Mouse (Mus musculus) MEL (cell line): ENCODE measurements around the gene Tekt5. TPM values are rescaled to one million over a fixed set of nuclear protein-coding genes. Genes with fewer than 3 reads are reported as not detected.

ENCODE experiments used
- DNase-seq: peaks from one replicate; pipeline ENCODE4 v3.0.0; 2011; ENCODE audit warnings: low read depth, low spot score
- H3K27ac ChIP-seq: 2 replicates; pipeline ENCODE4 v1.5.1; 2012; ENCODE audit warnings: low read depth, mild to moderate bottlenecking, control low read depth, low read length, moderate library complexity; ENCODE audit not compliant: control insufficient read depth
- H3K27me3 ChIP-seq, 2 experiments: fragments of 150-350 bp in 1 of 2; sonication (generic) in 1 of 2; 2 replicates each; pipeline ENCODE4 v1.6.1; 2012; ENCODE audit warnings: low read length in 2 of 2, mild to moderate bottlenecking in 2 of 2, improper control_type of control experiment in 1 of 2, moderate library complexity in 1 of 2; ENCODE audit not compliant: insufficient read depth in 2 of 2, control insufficient read depth in 1 of 2
- H3K36me3 ChIP-seq, 2 experiments: 2 replicates each; pipeline ENCODE4 v1.6.1; 2012 to 2014; ENCODE audit warnings: low read length in 2 of 2, improper control_type of control experiment in 1 of 2, inconsistent platforms in 1 of 2, mild to moderate bottlenecking in 1 of 2; ENCODE audit not compliant: insufficient read depth in 2 of 2, control insufficient read depth in 1 of 2
- H3K4me1 ChIP-seq, 2 experiments: fragments of 150-350 bp in 1 of 2; sonication (generic) in 1 of 2; 2 replicates each; pipeline ENCODE4 v1.6.1; 2012; ENCODE audit warnings: low read length in 2 of 2, improper control_type of control experiment in 1 of 2, mild to moderate bottlenecking in 1 of 2; ENCODE audit not compliant: insufficient read depth in 2 of 2, control insufficient read depth in 1 of 2
- H3K4me3 ChIP-seq, 2 experiments: fragments of 150-350 bp in 1 of 2; sonication (generic) in 1 of 2; 2 replicates each; pipeline ENCODE4 v1.5.1; 2012; ENCODE audit warnings: low read depth in 2 of 2, low read length in 2 of 2, mild to moderate bottlenecking in 2 of 2, moderate library complexity in 2 of 2, control low read depth in 1 of 2, improper control_type of control experiment in 1 of 2; ENCODE audit not compliant: control insufficient read depth in 1 of 2, insufficient read depth in 1 of 2
- H3K79me2 ChIP-seq: 2 replicates; pipeline ENCODE4 v1.6.1; 2012; ENCODE audit warnings: mild to moderate bottlenecking, low read length, moderate library complexity; ENCODE audit not compliant: control insufficient read depth, poor library complexity, insufficient read depth
- H3K9ac ChIP-seq: 2 replicates; pipeline ENCODE4 v1.6.1; 2012; ENCODE audit warnings: low read depth, mild to moderate bottlenecking, control low read depth, low read length, moderate library complexity; ENCODE audit not compliant: control insufficient read depth, poor library complexity, severe bottlenecking
- H3K9me3 ChIP-seq: fragments of 150-350 bp; sonication (generic); replicated peaks from 2 replicates; pipeline ENCODE4 v1.6.1; 2012; ENCODE audit warnings: mild to moderate bottlenecking, low read length, improper control_type of control experiment, moderate library complexity; ENCODE audit not compliant: insufficient read depth
- BHLHE40 ChIP-seq: IDR thresholded peaks from 2 replicates; pipeline ENCODE4 v1.6.1; 2012; ENCODE audit warnings: low read depth, mild to moderate bottlenecking, inconsistent platforms, low read length, improper control_type of control experiment, borderline replicate concordance
- CHD1 ChIP-seq: IDR thresholded peaks from 2 replicates; pipeline ENCODE4 v1.6.1; 2012; ENCODE audit warnings: low read depth, mild to moderate bottlenecking, inconsistent platforms, low read length, improper control_type of control experiment
- CHD2 ChIP-seq: IDR thresholded peaks from 2 replicates; pipeline ENCODE4 v1.6.1; 2011; ENCODE audit warnings: low read length, improper control_type of control experiment
- E2F4 ChIP-seq: IDR thresholded peaks from 2 replicates; pipeline ENCODE4 v1.6.1; 2011; ENCODE audit warnings: low read depth, low read length, improper control_type of control experiment, borderline replicate concordance
- ELF1 ChIP-seq: IDR thresholded peaks from 2 replicates; pipeline ENCODE4 v1.6.1; 2014; ENCODE audit warnings: low read depth, mild to moderate bottlenecking, inconsistent platforms, low read length, improper control_type of control experiment, moderate library complexity
- ETS1 ChIP-seq: IDR thresholded peaks from 2 replicates; pipeline ENCODE4 v1.6.1; 2012; ENCODE audit warnings: low read depth, mild to moderate bottlenecking, inconsistent platforms, low read length, improper control_type of control experiment, moderate library complexity
- GABPA ChIP-seq: IDR thresholded peaks from 2 replicates; pipeline ENCODE4 v1.6.1; 2012; ENCODE audit warnings: low read depth, mild to moderate bottlenecking, inconsistent platforms, low read length, improper control_type of control experiment, moderate library complexity
- JUND ChIP-seq: IDR thresholded peaks from 2 replicates; pipeline ENCODE4 v1.6.1; 2011; ENCODE audit warnings: low read depth, mild to moderate bottlenecking, improper control_type of control experiment, low read length
- MAX ChIP-seq: IDR thresholded peaks from 2 replicates; pipeline ENCODE4 v1.6.1; 2011; ENCODE audit warnings: low read length, improper control_type of control experiment
- MEF2A ChIP-seq: IDR thresholded peaks from 2 replicates; pipeline ENCODE4 v1.6.1; 2014; ENCODE audit warnings: low read depth, mild to moderate bottlenecking, inconsistent platforms, low read length, improper control_type of control experiment; ENCODE audit not compliant: poor library complexity, insufficient replicate concordance, severe bottlenecking; ENCODE audit errors: extremely low read depth
- MXI1 ChIP-seq: IDR thresholded peaks from 2 replicates; pipeline ENCODE4 v1.6.1; 2011; ENCODE audit warnings: mild to moderate bottlenecking, low read depth, low read length, improper control_type of control experiment
- MYB ChIP-seq: IDR thresholded peaks from 2 replicates; pipeline ENCODE4 v1.6.1; 2011; ENCODE audit warnings: mild to moderate bottlenecking, low read depth, low read length, improper control_type of control experiment
- NELFE ChIP-seq: IDR thresholded peaks from 2 replicates; pipeline ENCODE4 v1.6.1; 2011; ENCODE audit warnings: low read depth, low read length, improper control_type of control experiment
- POLR2A ChIP-seq, 2 experiments: IDR thresholded peaks; 2 replicates each; pipeline ENCODE4 v1.6.1; 2011 to 2012; ENCODE audit warnings: low read length in 2 of 2, mild to moderate bottlenecking in 2 of 2, control low read depth in 1 of 2, improper control_type of control experiment in 1 of 2, low read depth in 1 of 2, moderate library complexity in 1 of 2; ENCODE audit not compliant: control insufficient read depth in 1 of 2, insufficient read depth in 1 of 2, poor library complexity in 1 of 2
- POLR2AphosphoS2 ChIP-seq: IDR thresholded peaks from 2 replicates; pipeline ENCODE4 v1.6.1; 2011; ENCODE audit warnings: low read length, improper control_type of control experiment
- POLR2AphosphoS5 ChIP-seq: IDR thresholded peaks from 2 replicates; pipeline ENCODE4 v1.6.1; 2012; ENCODE audit warnings: low read depth, borderline replicate concordance, mild to moderate bottlenecking, inconsistent platforms, low read length, moderate library complexity, mixed read lengths
- RAD21 ChIP-seq: IDR thresholded peaks from 2 replicates; pipeline ENCODE4 v1.6.1; 2011; ENCODE audit warnings: mild to moderate bottlenecking, low read depth, low read length, improper control_type of control experiment
- TAL1 ChIP-seq: IDR thresholded peaks from 2 replicates; pipeline ENCODE4 v1.6.1; 2012; ENCODE audit warnings: mild to moderate bottlenecking, inconsistent platforms, low read length, moderate library complexity, mixed read lengths
- TBP ChIP-seq: IDR thresholded peaks from 2 replicates; pipeline ENCODE4 v1.8.0; 2011; ENCODE audit warnings: low read depth, low read length, improper control_type of control experiment
- ZKSCAN1 ChIP-seq: IDR thresholded peaks from 2 replicates; pipeline ENCODE4 v1.6.1; 2012; ENCODE audit warnings: low read depth, mild to moderate bottlenecking, inconsistent platforms, low read length, improper control_type of control experiment, moderate library complexity
- ZNF384 ChIP-seq: IDR thresholded peaks from 2 replicates; pipeline ENCODE4 v1.6.1; 2012; ENCODE audit warnings: low read depth, mild to moderate bottlenecking, inconsistent platforms, low read length, improper control_type of control experiment
- polyA plus RNA-seq, 2 experiments: library from polyadenylated mRNA; stranded (reverse) in 1 of 2; unstranded in 1 of 2; fragments of >175 nt in 1 of 2; fragments of >200 nt in 1 of 2; gene quantifications; 2 replicates each; pipeline versions ENCODE4 v1.2.1 to v1.2.4; 2012; ENCODE audit warnings: low replicate concordance in 2 of 2, low read depth in 1 of 2; ENCODE audit not compliant: insufficient read length in 2 of 2, insufficient read depth in 1 of 2, missing spikeins in 1 of 2
- total RNA-seq: library from RNA; depleted of rRNA; stranded (reverse); fragments of 300-350 nt; gene quantifications from 2 replicates; pipeline ENCODE4 v1.2.3, GENCODE M21; 2012

Gene Tekt5
- total and polyA plus RNA-seq, 3 experiments, result 0.08 to 0.25 TPM; not detected in 1

DNA sequence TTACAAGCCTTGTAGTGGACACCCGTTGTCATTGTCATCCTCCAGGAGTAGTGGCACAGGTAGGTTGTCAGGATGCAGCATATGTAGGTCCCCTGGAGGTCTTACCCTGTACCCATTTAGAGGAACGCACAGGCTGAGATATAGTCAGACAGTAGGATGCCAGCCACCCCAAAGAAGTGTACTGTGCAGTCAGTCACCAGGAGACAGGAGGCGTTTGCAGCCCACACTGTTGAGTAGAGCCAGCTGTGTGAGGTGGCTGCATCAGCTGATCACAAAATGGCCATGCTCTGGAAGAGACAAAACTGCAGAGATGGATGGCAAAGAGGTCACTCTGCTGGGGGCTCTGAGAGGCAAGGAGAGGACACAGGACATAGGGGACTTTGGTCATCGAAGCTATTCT lies 37.1 kb upstream of the Tekt5 start:
- Histone ChIP-seq H3K27ac (no peak overlapping the region), H3K9me3 (no peaks in the 10 kb centered on the region), H3K9ac (no peak overlapping the region), H3K79me2 (no peaks in the 10 kb centered on the region), H3K36me3 (no peaks in the 10 kb centered on the region), H3K4me3 (no peak overlapping the region), H3K4me1 (no peaks in the 10 kb centered on the region), H3K27me3 (no peaks in the 10 kb centered on the region; a peak in 2 of 4 replicates)
- no peak for DNase-seq
- TF ChIP-seq POLR2AphosphoS2, result no peak
- no peak for TF ChIP-seq ZKSCAN1
- TF ChIP-seq JUND, result no peak
- no peak for TF ChIP-seq CHD1
- TF ChIP-seq TBP, result no peak
- TF ChIP-seq MXI1, result no peak
- no peak for TF ChIP-seq TAL1
- TF ChIP-seq RAD21, result no peak
- TF ChIP-seq E2F4, result no peak
- no peak for TF ChIP-seq CHD2
- TF ChIP-seq ZNF384, result no peak
- TF ChIP-seq POLR2A (IDR thresholded peaks at IDR 0.05; ENCODE audit: control insufficient read depth in 1 of 2, insufficient read depth in 1 of 2, low read depth in 1 of 2, low read length in 2 of 2, poor library complexity in 1 of 2), result no peak
- no peak for TF ChIP-seq MEF2A
- TF ChIP-seq GABPA, result no peak
- TF ChIP-seq MAX, result no peak

DNA sequence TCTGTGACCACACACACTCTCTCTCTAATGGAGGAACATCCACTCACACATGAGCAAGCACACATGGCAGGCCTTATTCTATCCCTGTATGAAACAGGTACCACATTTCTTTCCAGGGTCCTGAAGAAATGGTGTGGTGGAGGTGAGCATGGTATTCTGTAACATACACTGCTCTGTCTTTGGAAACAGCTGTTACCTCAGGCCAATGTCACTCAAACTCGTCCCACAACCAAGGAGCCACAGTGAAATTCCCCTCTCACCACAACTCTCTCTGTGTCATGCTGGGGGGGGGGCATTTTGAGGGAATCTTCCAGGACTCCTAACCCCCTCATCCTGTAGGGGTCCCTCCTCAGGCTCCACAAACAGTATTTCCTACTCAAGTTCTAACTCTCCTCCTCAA lies 36.6 kb upstream of the Tekt5 start:
- Histone ChIP-seq H3K4me3 (no peak overlapping the region), H3K9ac (no peak overlapping the region), H3K4me1 (no peaks in the 10 kb centered on the region), H3K27ac (no peak overlapping the region)
- no peak for TF ChIP-seq MYB
- TF ChIP-seq BHLHE40, result no peak
- TF ChIP-seq POLR2AphosphoS5, result no peak
- TF ChIP-seq CHD1, result no peak
- no peak for TF ChIP-seq MEF2A
- TF ChIP-seq ETS1, result no peak
- no peak for TF ChIP-seq NELFE
- TF ChIP-seq ELF1, result no peak
- no peak for TF ChIP-seq POLR2AphosphoS2
- TF ChIP-seq, all 39 proteins: peak for 0
- Histone ChIP-seq H3K36me3 (no peaks in the 10 kb centered on the region), H3K9me3 (no peaks in the 10 kb centered on the region), H3K79me2 (no peaks in the 10 kb centered on the region), H3K27me3 (no peaks in the 10 kb centered on the region; a peak in 2 of 4 replicates)
- DNase-seq, result no peak
